In genomic region chr10:22579426-22579825, GRCm38 (mm10) we compare ENCODE assay signal across 8 mouse cellular contexts.
DNase-seq lines count a peak whose midpoint lies in the region; ATAC-seq and TF ChIP-seq lines count a peak whose summit lies in the region.
"Not testable (repeated sequence)": the region's sequence is repeated elsewhere in the genome, so short reads cannot be mapped to it uniquely, and the experiment has no call there.

No protein-coding gene starts in this region.

- 21% methylated on average over 3 of the region's 3 CpGs for WGBS in forebrain, embryonic 12.5 days
- WGBS in hindbrain, embryonic 10.5 days = 24% methylated on average over 3 of the region's 3 CpGs
- WGBS in large intestine, adult 2 months = 20% methylated on average over 3 of the region's 3 CpGs
- WGBS in liver, embryonic 14.5 days (ENCODE audit: insufficient replicate concordance) = 20% methylated on average over 3 of the region's 3 CpGs
- WGBS in neural tube, embryonic 14.5 days = 18% methylated on average over 3 of the region's 3 CpGs

- peak; percentile 72; the same call in 1 of the 2 replicates for ATAC-seq in forebrain, embryonic 12.5 days (ENCODE audit: low FRiP score)
- ATAC-seq in liver, embryonic 14.5 days (ENCODE audit: insufficient read depth) = not testable (repeated sequence)
- ATAC-seq in neural tube, embryonic 14.5 days (ENCODE audit: low read depth) = peak; percentile 90

- H3K4me1 ChIP-seq in ES-Bruce4 (ENCODE audit: control insufficient read depth, insufficient read depth, low read length); forebrain, embryonic 12.5 days; hindbrain, embryonic 10.5 days (replicated peaks); liver, embryonic 14.5 days (replicated peaks; ENCODE audit: control insufficient read depth in 2 of 2, insufficient read depth in 2 of 2, low read length in 1 of 2); neural tube, embryonic 14.5 days (ENCODE audit: control insufficient read depth, insufficient read depth, low read length): not testable (repeated sequence)

- H3K27me3 ChIP-seq in ES-Bruce4 (ENCODE audit: control insufficient read depth, insufficient read depth, low read length, poor library complexity, severe bottlenecking); forebrain, embryonic 12.5 days; hindbrain, embryonic 10.5 days (ENCODE audit: insufficient read depth, poor library complexity, severe bottlenecking); liver, embryonic 14.5 days (ENCODE audit: control insufficient read depth, insufficient read depth, low read length); neural tube, embryonic 14.5 days (ENCODE audit: control insufficient read depth, insufficient read depth, low read length): not testable (repeated sequence)

- H3K9me3 ChIP-seq in ES-Bruce4 (replicated peaks; ENCODE audit: control insufficient read depth, insufficient read depth, low read length, poor library complexity, severe bottlenecking); forebrain, embryonic 12.5 days; hindbrain, embryonic 10.5 days; liver, embryonic 14.5 days (ENCODE audit: control insufficient read depth, low read length); neural tube, embryonic 14.5 days (ENCODE audit: control insufficient read depth, low read length): not testable (repeated sequence)

- H3K4me2 ChIP-seq in forebrain, embryonic 12.5 days; liver, embryonic 14.5 days (ENCODE audit: low read depth); neural tube, embryonic 14.5 days (ENCODE audit: low read depth, low read length): not testable (repeated sequence)

- TF ChIP-seq POLR2A in ES-Bruce4 (IDR thresholded peaks at IDR 0.05; ENCODE audit: insufficient read depth, low read length) = not testable (repeated sequence)

- not testable (repeated sequence) for TF ChIP-seq EP300 in ES-Bruce4 (IDR thresholded peaks at IDR 0.05; ENCODE audit: insufficient read depth, low read depth, low read length); liver, embryonic 14.5 days (IDR thresholded peaks at IDR 0.05; ENCODE audit: low read depth)

- not testable (repeated sequence) for H3K4me3 ChIP-seq in ES-Bruce4 (ENCODE audit: low read depth, low read length); forebrain, embryonic 12.5 days (replicated peaks); hindbrain, embryonic 10.5 days; liver, embryonic 14.5 days (ENCODE audit: insufficient read depth in 1 of 2, low read depth in 2 of 2, low read length in 2 of 2); neural tube, embryonic 14.5 days (ENCODE audit: low read depth, low read length)

- not testable (repeated sequence) for H3K27ac ChIP-seq in ES-Bruce4 (ENCODE audit: insufficient read depth, low read length); forebrain, embryonic 12.5 days; hindbrain, embryonic 10.5 days; liver, embryonic 14.5 days; neural tube, embryonic 14.5 days (ENCODE audit: low read depth, low read length)

- not testable (repeated sequence) for H3K9ac ChIP-seq in ES-Bruce4 (ENCODE audit: low read depth, poor library complexity, severe bottlenecking); forebrain, embryonic 12.5 days; liver, embryonic 14.5 days (replicated peaks); neural tube, embryonic 14.5 days (replicated peaks; ENCODE audit: low read depth, low read length)

- TF ChIP-seq CTCF in ES-Bruce4 (IDR thresholded peaks at IDR 0.05; ENCODE audit: low read depth, low read length) = peak; percentile 60
- TF ChIP-seq CTCF in liver, embryonic 14.5 days (IDR thresholded peaks at IDR 0.05; ENCODE audit: low read depth) = peak; percentile 45

- not testable (repeated sequence) for H3K36me3 ChIP-seq in ES-Bruce4 (ENCODE audit: control insufficient read depth, insufficient read depth, low read length, poor library complexity, severe bottlenecking); forebrain, embryonic 12.5 days (replicated peaks); hindbrain, embryonic 10.5 days; liver, embryonic 14.5 days (replicated peaks; ENCODE audit: control insufficient read depth, insufficient read depth, low read depth); neural tube, embryonic 14.5 days (ENCODE audit: control insufficient read depth, insufficient read depth, low read length)

- peak; percentile 17 for DNase-seq in c-Kit-positive CD71-negative TER-119-negative erythroid progenitor cells, embryonic 14.5 days (ENCODE audit: low read depth)
- peak; percentile 48 for DNase-seq in hindbrain, embryonic 10.5 days (ENCODE audit: low spot score)
- peak; percentile 10 for DNase-seq in large intestine, adult 2 months (ENCODE audit: low read depth, low spot score)
- peak in 2 of 3 experiments; percentile 20 to 26 for DNase-seq in liver, embryonic 14.5 days (ENCODE audit: low read depth in 3 of 3, low spot score in 3 of 3)
- DNase-seq in testis, postnatal 14 days (ENCODE audit: low spot score) = peak; percentile 18
